Mouse (Mus musculus): ENCODE measurements around the gene Zfp746. TPM values are rescaled to one million over a fixed set of nuclear protein-coding genes. Genes with fewer than 3 reads are reported as not detected.

Gene Zfp746
- polyA plus RNA-seq, 1 experiment from 2014 or later, result 7.7 TPM

DNA sequence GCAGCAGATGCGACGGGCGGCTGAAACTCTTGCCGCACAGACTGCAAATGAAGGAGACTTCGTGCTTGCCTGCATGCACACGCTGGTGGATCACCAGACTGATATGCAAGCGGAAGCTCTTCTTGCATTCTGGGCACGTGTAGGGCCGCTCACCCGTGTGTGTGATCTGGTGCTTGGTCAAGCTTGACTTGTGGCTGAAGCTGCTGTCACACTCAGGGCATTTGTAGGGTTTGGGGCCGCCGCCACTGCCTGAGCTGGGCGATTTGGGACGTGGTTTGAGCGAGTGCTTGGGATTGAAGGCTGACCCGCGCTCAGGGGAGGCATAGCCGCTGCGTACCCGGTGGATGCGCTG, 61.4 kb downstream of the Zfp746 start:
- TF ChIP-seq CTCF (IDR thresholded peaks at IDR 0.05; ENCODE audit: low read depth), result no peak
- Histone ChIP-seq H3K9me3 (ENCODE audit: control insufficient read depth) (0 out of 2 replicates have a peak, but pooled peaks cover 3% of the 10 kb centered on the region), H3K4me2 (replicated peaks; ENCODE audit: low read depth) (no peak overlapping the region), H3K36me3 (ENCODE audit: control insufficient read depth, insufficient read depth) (peaks cover 53% of the 10 kb centered on the region), H3K4me3 (ENCODE audit: low read depth, low read length) (no peak overlapping the region), H3K4me1 (replicated peaks; ENCODE audit: control insufficient read depth, insufficient read depth, low read length) (no peaks in the 10 kb centered on the region), H3K27ac (ENCODE audit: low read depth, low read length) (no peak overlapping the region; the same call in 1 of the 2 replicates), H3K27me3 (replicated peaks; ENCODE audit: control insufficient read depth, insufficient read depth, low read length) (no peaks in the 10 kb centered on the region), H3K9ac (ENCODE audit: low read depth, low read length) (no peak overlapping the region)
- no peak for ATAC-seq
- WGBS, result 84% methylated on average over 21 of the region's 21 CpGs

DNA sequence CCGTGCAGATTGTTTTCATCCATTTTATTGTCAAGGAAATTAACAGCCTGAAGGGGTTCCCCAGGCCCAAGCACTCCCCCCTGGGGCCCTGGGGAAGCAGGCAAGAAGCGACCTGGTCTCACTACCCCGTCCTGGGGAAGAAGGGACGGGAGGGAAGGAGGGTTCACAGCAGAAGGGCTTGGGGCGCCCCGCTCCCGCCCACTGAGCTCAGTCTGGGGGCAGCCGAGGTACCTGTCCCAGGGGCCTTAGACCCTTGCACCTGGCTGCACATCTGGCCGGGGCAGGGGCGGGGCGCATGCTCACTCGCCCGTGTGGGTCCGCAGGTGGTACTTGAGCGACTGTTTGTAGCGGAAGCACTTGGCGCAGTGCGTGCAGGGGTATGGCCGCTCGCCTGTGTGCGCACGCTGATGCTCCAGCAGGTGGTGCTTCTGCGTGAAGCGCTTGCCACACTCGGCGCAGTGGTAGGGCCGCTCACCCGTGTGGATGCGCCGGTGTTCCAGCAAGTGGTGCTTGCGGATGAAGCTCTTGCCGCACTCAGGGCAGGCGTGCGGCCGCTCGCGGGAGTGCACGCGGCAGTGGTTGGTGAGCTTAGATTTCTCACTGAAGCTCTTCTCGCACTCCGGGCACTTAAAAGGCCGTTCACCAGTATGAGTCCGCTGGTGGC, 61.9 kb downstream of the Zfp746 start:
- Histone ChIP-seq H3K27ac (ENCODE audit: low read depth, low read length) (no peak overlapping the region), H3K9me3 (ENCODE audit: control insufficient read depth) (0 out of 2 replicates have a peak, but pooled peaks cover 3% of the 10 kb centered on the region), H3K36me3 (ENCODE audit: control insufficient read depth, insufficient read depth) (peaks cover 53% of the 10 kb centered on the region), H3K4me3 (ENCODE audit: low read depth, low read length) (no peak overlapping the region), H3K27me3 (replicated peaks; ENCODE audit: control insufficient read depth, insufficient read depth, low read length) (no peaks in the 10 kb centered on the region), H3K4me1 (replicated peaks; ENCODE audit: control insufficient read depth, insufficient read depth, low read length) (no peaks in the 10 kb centered on the region), H3K4me2 (replicated peaks; ENCODE audit: low read depth) (no peak overlapping the region), H3K9ac (ENCODE audit: low read depth, low read length) (no peak overlapping the region)
- WGBS, result 90% methylated on average over 43 of the region's 43 CpGs
- TF ChIP-seq CTCF (IDR thresholded peaks at IDR 0.05; ENCODE audit: low read depth), result no peak
- no peak for ATAC-seq

DNA sequence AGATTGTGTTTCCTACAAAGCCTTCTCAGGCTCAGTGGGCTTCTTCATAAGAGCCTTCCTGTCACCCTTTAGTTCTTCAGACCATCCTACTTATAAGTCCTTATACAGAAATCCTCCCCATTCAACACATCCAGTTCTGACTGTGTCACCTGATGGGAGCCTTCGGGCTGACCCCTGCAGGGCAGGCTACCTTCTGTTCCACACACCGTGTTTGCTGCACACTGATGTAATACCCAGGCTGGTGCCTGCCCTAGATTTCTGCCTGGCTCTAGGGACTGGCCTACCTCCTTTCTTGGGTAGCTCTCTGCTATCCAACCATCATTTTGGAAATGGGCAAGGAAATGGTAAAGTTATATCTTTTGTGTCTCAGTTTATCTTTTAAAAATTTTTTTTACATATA, 63.7 kb downstream of the Zfp746 start:
- Histone ChIP-seq H3K4me3 (ENCODE audit: low read depth, low read length) (no peak overlapping the region), H3K36me3 (ENCODE audit: control insufficient read depth, insufficient read depth) (peaks cover 36% of the 10 kb centered on the region), H3K4me2 (replicated peaks; ENCODE audit: low read depth) (no peak overlapping the region), H3K9ac (ENCODE audit: low read depth, low read length) (no peak overlapping the region), H3K4me1 (replicated peaks; ENCODE audit: control insufficient read depth, insufficient read depth, low read length) (no peaks in the 10 kb centered on the region), H3K27ac (ENCODE audit: low read depth, low read length) (no peak overlapping the region), H3K27me3 (replicated peaks; ENCODE audit: control insufficient read depth, insufficient read depth, low read length) (no peaks in the 10 kb centered on the region), H3K9me3 (ENCODE audit: control insufficient read depth) (0 out of 2 replicates have a peak, but pooled peaks cover 3% of the 10 kb centered on the region)
- TF ChIP-seq CTCF (IDR thresholded peaks at IDR 0.05; ENCODE audit: low read depth), result no peak
- 89% methylated on average over 2 of the region's 2 CpGs for WGBS
- no peak for ATAC-seq

DNA sequence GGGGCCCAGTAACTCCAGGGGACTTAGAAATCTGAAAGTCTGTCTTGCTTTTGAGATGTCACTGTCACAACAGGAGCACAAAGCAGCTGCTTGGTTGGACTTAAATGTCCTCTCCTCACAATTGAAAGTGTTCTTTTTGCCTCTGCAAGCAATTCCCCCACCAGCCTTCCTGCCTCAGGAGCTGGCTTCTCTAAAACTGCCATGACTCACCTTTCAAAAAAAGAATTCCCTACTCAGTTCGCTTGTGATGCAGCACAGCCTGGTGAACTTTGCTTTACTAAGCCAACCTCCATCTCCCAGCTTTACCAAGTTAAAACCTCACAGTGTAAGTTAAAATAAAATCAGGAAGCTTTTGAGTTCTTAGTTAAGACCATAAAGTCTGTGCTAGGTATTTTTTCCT, 64.7 kb downstream of the Zfp746 start:
- 0 out of 2 replicates have a peak, but pooled peaks cover 3% of the 10 kb centered on the region for H3K9me3 ChIP-seq (ENCODE audit: control insufficient read depth)
- ATAC-seq, result no peak
- H3K4me1 ChIP-seq (replicated peaks; ENCODE audit: control insufficient read depth, insufficient read depth, low read length), result no peaks in the 10 kb centered on the region
- peaks cover 27% of the 10 kb centered on the region for H3K36me3 ChIP-seq (ENCODE audit: control insufficient read depth, insufficient read depth)
- H3K9ac ChIP-seq (ENCODE audit: low read depth, low read length), result no peak overlapping the region
- no peak overlapping the region for H3K4me3 ChIP-seq (ENCODE audit: low read depth, low read length)
- no peaks in the 10 kb centered on the region for H3K27me3 ChIP-seq (replicated peaks; ENCODE audit: control insufficient read depth, insufficient read depth, low read length)
- H3K4me2 ChIP-seq (replicated peaks; ENCODE audit: low read depth), result no peak overlapping the region
- no peak overlapping the region for H3K27ac ChIP-seq (ENCODE audit: low read depth, low read length)
- 68% methylated on average over 1 of the region's 1 CpGs for WGBS
- no peak for TF ChIP-seq CTCF (IDR thresholded peaks at IDR 0.05; ENCODE audit: low read depth)

DNA sequence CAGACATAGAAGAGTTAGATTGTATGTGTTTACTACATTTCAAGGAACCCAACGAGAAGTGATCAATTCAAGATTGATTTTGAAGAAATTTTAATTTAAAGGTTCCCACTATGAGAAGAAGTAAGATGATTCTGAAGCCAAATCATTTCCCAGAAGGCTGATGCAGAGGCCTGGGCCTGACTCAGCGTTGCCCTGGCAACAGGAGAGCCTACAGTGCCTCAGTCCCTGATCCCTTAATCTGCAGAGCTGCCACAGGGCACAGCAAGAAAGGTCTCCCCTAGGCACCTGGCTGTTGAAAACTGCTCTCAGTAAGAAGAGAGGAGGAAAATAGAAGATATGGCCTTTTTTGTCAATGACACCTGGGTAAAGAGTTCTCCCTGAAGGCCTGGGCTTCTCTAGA, 66.4 kb downstream of the Zfp746 start:
- Histone ChIP-seq H3K9ac (ENCODE audit: low read depth, low read length) (no peak overlapping the region), H3K36me3 (ENCODE audit: control insufficient read depth, insufficient read depth) (peaks cover 12% of the 10 kb centered on the region), H3K27me3 (replicated peaks; ENCODE audit: control insufficient read depth, insufficient read depth, low read length) (no peaks in the 10 kb centered on the region), H3K9me3 (ENCODE audit: control insufficient read depth) (0 out of 2 replicates have a peak, but pooled peaks cover 3% of the 10 kb centered on the region), H3K4me3 (ENCODE audit: low read depth, low read length) (no peak overlapping the region), H3K4me1 (replicated peaks; ENCODE audit: control insufficient read depth, insufficient read depth, low read length) (no peaks in the 10 kb centered on the region), H3K4me2 (replicated peaks; ENCODE audit: low read depth) (no peak overlapping the region), H3K27ac (ENCODE audit: low read depth, low read length) (no peak overlapping the region)
- 86% methylated on average over 2 of the region's 2 CpGs for WGBS
- TF ChIP-seq CTCF (IDR thresholded peaks at IDR 0.05; ENCODE audit: low read depth), result no peak
- no peak for ATAC-seq

DNA sequence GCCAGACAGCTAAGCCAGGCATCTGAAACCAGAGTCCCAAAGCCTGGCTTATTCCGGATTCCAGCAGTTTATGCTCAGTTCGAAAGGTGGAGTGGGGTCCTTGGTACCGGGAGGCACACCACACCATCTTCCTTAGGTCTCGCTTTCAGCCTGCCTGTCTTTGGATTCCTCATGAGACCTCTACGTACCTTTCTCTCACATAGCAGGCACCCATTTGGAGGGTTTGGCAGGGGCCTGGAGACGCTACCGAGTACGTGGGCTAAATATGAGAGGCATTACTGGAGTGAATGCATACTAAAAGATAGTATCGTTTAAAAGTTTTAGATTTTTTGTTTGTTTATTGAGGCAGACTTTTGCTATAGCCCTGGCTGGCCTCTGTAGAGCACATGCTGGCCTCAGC, 69.6 kb downstream of the Zfp746 start:
- ATAC-seq, result no peak
- Histone ChIP-seq H3K27ac (ENCODE audit: low read depth, low read length) (no peak overlapping the region), H3K9me3 (ENCODE audit: control insufficient read depth) (no peaks in the 10 kb centered on the region), H3K4me2 (replicated peaks; ENCODE audit: low read depth) (no peak overlapping the region), H3K4me3 (ENCODE audit: low read depth, low read length) (no peak overlapping the region), H3K9ac (ENCODE audit: low read depth, low read length) (no peak overlapping the region), H3K36me3 (ENCODE audit: control insufficient read depth, insufficient read depth) (no peaks in the 10 kb centered on the region), H3K27me3 (replicated peaks; ENCODE audit: control insufficient read depth, insufficient read depth, low read length) (no peaks in the 10 kb centered on the region), H3K4me1 (replicated peaks; ENCODE audit: control insufficient read depth, insufficient read depth, low read length) (no peaks in the 10 kb centered on the region)
- no peak for TF ChIP-seq CTCF (IDR thresholded peaks at IDR 0.05; ENCODE audit: low read depth)
- 89% methylated on average over 9 of the region's 9 CpGs for WGBS

Data from intestine, postnatal 0 days (tissue).